ENCODE assay signal across 7 mouse cellular contexts in genomic region chr16:73647201-73647782, GRCm38 (mm10).
DNase-seq lines count a peak whose midpoint lies in the region; ATAC-seq lines count a peak whose summit lies in the region.

No protein-coding gene starts in this region.

- no peaks in the 10 kb centered on the region for H3K9me3 ChIP-seq in embryonic facial prominence, embryonic 12.5 days
- no peaks in the 10 kb centered on the region for H3K9me3 ChIP-seq in hindbrain, embryonic 13.5 days
- no peaks in the 10 kb centered on the region for H3K9me3 ChIP-seq in lung, embryonic 15.5 days

- no peak for ATAC-seq in embryonic facial prominence, embryonic 12.5 days (ENCODE audit: insufficient number of reproducible peaks, insufficient read depth, low FRiP score, low TSS enrichment)
- ATAC-seq in hindbrain, embryonic 13.5 days (ENCODE audit: low FRiP score): no peak
- ATAC-seq in lung, embryonic 15.5 days (ENCODE audit: borderline replicate concordance, extremely low read depth, low FRiP score, low TSS enrichment): peak; percentile 95

- H3K4me3 ChIP-seq in embryonic facial prominence, embryonic 12.5 days: no peak overlapping the region
- no peak overlapping the region for H3K4me3 ChIP-seq in hindbrain, embryonic 13.5 days
- H3K4me3 ChIP-seq in lung, embryonic 15.5 days: peak overlapping the region; percentile 4; the same call in 1 of the 2 replicates

- no peaks in the 10 kb centered on the region for H3K36me3 ChIP-seq in embryonic facial prominence, embryonic 12.5 days
- no peaks in the 10 kb centered on the region for H3K36me3 ChIP-seq in hindbrain, embryonic 13.5 days
- H3K36me3 ChIP-seq in lung, embryonic 15.5 days: no peaks in the 10 kb centered on the region

- peak; percentile 21 to 31 for DNase-seq in frontal cortex, postnatal 36 days (ENCODE audit: low spot score in 2 of 2)
- DNase-seq in layer of hippocampus, adult 9-11 months: peak; percentile 50
- DNase-seq in retina, embryonic 14.5 days (ENCODE audit: low spot score): peak; percentile 42
- DNase-seq in adipocyte (ENCODE audit: low spot score): no peak

- H3K27me3 ChIP-seq in embryonic facial prominence, embryonic 12.5 days: no peaks in the 10 kb centered on the region
- H3K27me3 ChIP-seq in hindbrain, embryonic 13.5 days: no peaks in the 10 kb centered on the region
- H3K27me3 ChIP-seq in lung, embryonic 15.5 days: no peaks in the 10 kb centered on the region

- no peak overlapping the region for H3K27ac ChIP-seq in embryonic facial prominence, embryonic 12.5 days
- H3K27ac ChIP-seq in hindbrain, embryonic 13.5 days: peak overlapping the region; percentile 37
- H3K27ac ChIP-seq in lung, embryonic 15.5 days: peak overlapping the region; percentile 51

- peak overlapping the region; percentile 42 for H3K4me2 ChIP-seq in embryonic facial prominence, embryonic 12.5 days (replicated peaks)
- peak overlapping the region; percentile 39 for H3K4me2 ChIP-seq in hindbrain, embryonic 13.5 days
- peak overlapping the region; percentile 47 for H3K4me2 ChIP-seq in lung, embryonic 15.5 days

- H3K4me1 ChIP-seq in embryonic facial prominence, embryonic 12.5 days: 0 out of 2 replicates have a peak, but pooled peaks cover 2% of the 10 kb centered on the region
- peaks cover 12% of the 10 kb centered on the region; the same call in 1 of the 2 replicates for H3K4me1 ChIP-seq in hindbrain, embryonic 13.5 days (replicated peaks)
- H3K4me1 ChIP-seq in lung, embryonic 15.5 days: no peaks in the 10 kb centered on the region; the same call in 1 of the 2 replicates

- 30% methylated on average over 19 of the region's 19 CpGs for WGBS in embryonic facial prominence, embryonic 12.5 days
- WGBS in hindbrain, embryonic 13.5 days: 51% methylated on average over 19 of the region's 19 CpGs
- 21% methylated on average over 19 of the region's 19 CpGs for WGBS in lung, embryonic 15.5 days

- no peak overlapping the region for H3K9ac ChIP-seq in embryonic facial prominence, embryonic 12.5 days
- H3K9ac ChIP-seq in hindbrain, embryonic 13.5 days: no peak overlapping the region
- H3K9ac ChIP-seq in lung, embryonic 15.5 days: no peak overlapping the region
